Mouse (Mus musculus): ENCODE results near the gene Lpcat1. TPM values are rescaled to one million over a fixed set of nuclear protein-coding genes. Genes with fewer than 3 reads are reported as not detected.

Gene Lpcat1
- total RNA-seq, 4 experiments from 2014 or later = 41.8 to 46.2 (median 44.9) TPM

- DNase-seq (ENCODE audit: low spot score in 2 of 2) = no peak
Observed at GRCm38 (mm10) chr13:73476259-73476658, 9.3 kb downstream of the Lpcat1 start.

GRCm38 (mm10) chr13:73476796-73477195, 9.8 kb downstream of the Lpcat1 start:
- DNase-seq (ENCODE audit: low spot score in 2 of 2) = no peak

- no peak for DNase-seq (ENCODE audit: low spot score in 2 of 2)
Observed at GRCm38 (mm10) chr13:73477841-73478240, 10.8 kb downstream of the Lpcat1 start.

- DNase-seq (ENCODE audit: low spot score in 2 of 2) = no peak
Observed at GRCm38 (mm10) chr13:73482476-73482875, 15.5 kb downstream of the Lpcat1 start.

GRCm38 (mm10) chr13:73483331-73483730, 16.3 kb downstream of the Lpcat1 start:
- no peak for DNase-seq (ENCODE audit: low spot score in 2 of 2)

- DNase-seq (ENCODE audit: low spot score in 2 of 2) = no peak
Observed at GRCm38 (mm10) chr13:73484171-73484570, 17.2 kb downstream of the Lpcat1 start.

- no peak for DNase-seq (ENCODE audit: low spot score in 2 of 2)
Observed at GRCm38 (mm10) chr13:73488105-73488504, 21.1 kb downstream of the Lpcat1 start.

- no peak for DNase-seq (ENCODE audit: low spot score in 2 of 2)
Observed at GRCm38 (mm10) chr13:73488707-73489106, 21.7 kb downstream of the Lpcat1 start.

- no peak for DNase-seq (ENCODE audit: low spot score in 2 of 2)
Observed at GRCm38 (mm10) chr13:73489986-73490385, 23.0 kb downstream of the Lpcat1 start.

- DNase-seq (ENCODE audit: low spot score in 2 of 2) = peak in 1 of 2 experiments; percentile 39
Observed at GRCm38 (mm10) chr13:73490564-73491170, 23.7 kb downstream of the Lpcat1 start.

- no peak for DNase-seq (ENCODE audit: low spot score in 2 of 2)
Observed at GRCm38 (mm10) chr13:73493183-73493582, 26.2 kb downstream of the Lpcat1 start.

- DNase-seq (ENCODE audit: low spot score in 2 of 2) = no peak
Observed at GRCm38 (mm10) chr13:73494528-73494927, 27.5 kb downstream of the Lpcat1 start.

- no peak for DNase-seq (ENCODE audit: low spot score in 2 of 2)
Observed at GRCm38 (mm10) chr13:73496137-73496536, 29.1 kb downstream of the Lpcat1 start.

- DNase-seq (ENCODE audit: low spot score in 2 of 2) = no peak
Observed at GRCm38 (mm10) chr13:73499893-73500604, 33.1 kb downstream of the Lpcat1 start.

- no peak for DNase-seq (ENCODE audit: low spot score in 2 of 2)
Observed at GRCm38 (mm10) chr13:73502719-73503118, 35.7 kb downstream of the Lpcat1 start.

GRCm38 (mm10) chr13:73505686-73506467, 38.9 kb downstream of the Lpcat1 start:
- DNase-seq (ENCODE audit: low spot score in 2 of 2) = peak; percentile 66 to 77

- DNase-seq (ENCODE audit: low spot score in 2 of 2) = no peak
Observed at GRCm38 (mm10) chr13:73508817-73509550, 42.0 kb downstream of the Lpcat1 start.

GRCm38 (mm10) chr13:73509869-73510268, 42.9 kb downstream of the Lpcat1 start:
- no peak for DNase-seq (ENCODE audit: low spot score in 2 of 2)

GRCm38 (mm10) chr13:73512776-73513673, 46.0 kb downstream of the Lpcat1 start:
- peak in 1 of 2 experiments; percentile 61 for DNase-seq (ENCODE audit: low spot score in 2 of 2)

GRCm38 (mm10) chr13:73516886-73517285, 49.9 kb downstream of the Lpcat1 start:
- no peak for DNase-seq (ENCODE audit: low spot score in 2 of 2)

Data from left cerebral cortex, adult 8-10 months (tissue).